In genomic region chrX:11621045-11621763, GRCm38 (mm10) we compare ENCODE assay signal across 11 mouse cellular contexts.
DNase-seq lines count a peak whose midpoint lies in the region; ATAC-seq and TF ChIP-seq lines count a peak whose summit lies in the region.
"Had no signal": no experiment of that assay in that cellular context is flagged by ENCODE, and none has a peak within 500 bp of the region (broad histone marks: within the 10 kb centered on the region; RNA-seq: fewer than 3 reads in every experiment).

No protein-coding gene starts in this region.

- no peak for ATAC-seq in activated CD4-positive, CD25-positive, alpha-beta regulatory T cell, adult 4 months

- no peak for TF ChIP-seq CTCF in brain, embryonic 14.5 days (IDR thresholded peaks at IDR 0.05; ENCODE audit: borderline replicate concordance, extremely low read depth, insufficient read depth, insufficient read length)

- no peak overlapping the region; the same call in 1 of the 2 replicates for H3K27ac ChIP-seq in heart, embryonic 10.5 days
- H3K27ac ChIP-seq: embryonic facial prominence, embryonic 15.5 days; midbrain, embryonic 12.5 days had no signal

- peak; percentile 96 for DNase-seq in heart, adult 11 months
- no peak for DNase-seq in heart, embryonic 10.5 days (ENCODE audit: low spot score)
- peak; percentile 75 for DNase-seq in brain, embryonic 14.5 days (ENCODE audit: low read depth)
- peak; percentile 27 to 48 for DNase-seq in heart, adult 9 months (ENCODE audit: low spot score in 2 of 2)
- DNase-seq in kidney, postnatal 14 days: peak; percentile 62
- peak; percentile 27 to 63 for DNase-seq in lung, postnatal 4 days
- peak; percentile 22 for DNase-seq in testis, postnatal 14 days (ENCODE audit: low spot score)

- no peaks in the 10 kb centered on the region for H3K27me3 ChIP-seq in heart, embryonic 10.5 days (ENCODE audit: insufficient read depth, poor library complexity, severe bottlenecking)
- H3K27me3 ChIP-seq: CH12.LX; embryonic facial prominence, embryonic 15.5 days; midbrain, embryonic 12.5 days had no signal

- no peaks in the 10 kb centered on the region for H3K36me3 ChIP-seq in heart, embryonic 10.5 days
- H3K36me3 ChIP-seq: embryonic facial prominence, embryonic 15.5 days; midbrain, embryonic 12.5 days had no signal

- H3K9me3 ChIP-seq in heart, embryonic 10.5 days: no peaks in the 10 kb centered on the region
- H3K9me3 ChIP-seq: embryonic facial prominence, embryonic 15.5 days; midbrain, embryonic 12.5 days had no signal

- no peak overlapping the region for H3K4me3 ChIP-seq in heart, embryonic 10.5 days
- H3K4me3 ChIP-seq: embryonic facial prominence, embryonic 15.5 days; midbrain, embryonic 12.5 days had no signal

- WGBS in heart, embryonic 10.5 days: 60% methylated on average over 19 of the region's 19 CpGs

- no peak for TF ChIP-seq POLR2A in brain, embryonic 14.5 days (IDR thresholded peaks at IDR 0.05; ENCODE audit: borderline replicate concordance, extremely low read depth, insufficient read depth, insufficient read length, poor library complexity, severe bottlenecking)

- no peaks in the 10 kb centered on the region for H3K4me1 ChIP-seq in heart, embryonic 10.5 days
